Mouse (Mus musculus) midbrain, embryonic 14.5 days (tissue): ENCODE data around the gene Spc24. TPM values are rescaled to one million over a fixed set of nuclear protein-coding genes. Genes with fewer than 3 reads are reported as not detected.
"Not testable (repeated sequence)": the region's sequence is repeated elsewhere in the genome, so short reads cannot be mapped to it uniquely, and the experiment has no call there.

Source experiments
- ATAC-seq: fragments of 200-750 bp; cut with Nextera tagmentation; 2 replicates; pipeline ENCODE4 v1.8.0; 2017; ENCODE audit warnings: moderate number of reproducible peaks, moderate library complexity; ENCODE audit not compliant: low FRiP score, low TSS enrichment
- DNase-seq: peaks from one replicate; pipeline ENCODE4 v3.0.0-alpha.2; 2015
- H3K27ac ChIP-seq: fragments of 300-500 bp; sonication (generic); replicated peaks from 2 replicates; pipeline ENCODE4 v1.5.1; 2014; ENCODE audit warnings: mild to moderate bottlenecking, low read depth, low read length, moderate library complexity
- H3K27me3 ChIP-seq: fragments of 300-500 bp; sonication (generic); 2 replicates; pipeline ENCODE4 v1.6.1; 2014; ENCODE audit warnings: low read length, control low read depth, mixed read lengths; ENCODE audit not compliant: control insufficient read depth, insufficient read depth
- H3K36me3 ChIP-seq: fragments of 300-500 bp; sonication (generic); 2 replicates; pipeline ENCODE4 v1.6.1; 2014; ENCODE audit warnings: low read length, control low read depth; ENCODE audit not compliant: control insufficient read depth, insufficient read depth
- H3K4me1 ChIP-seq: fragments of 300-500 bp; sonication (generic); 2 replicates; pipeline ENCODE4 v1.6.1; 2014; ENCODE audit warnings: mild to moderate bottlenecking, antibody characterized with exemption, low read length, control low read depth; ENCODE audit not compliant: control insufficient read depth, insufficient read depth
- H3K4me2 ChIP-seq: fragments of 300-500 bp; sonication (generic); 2 replicates; pipeline ENCODE4 v1.6.1; 2014; ENCODE audit warnings: mild to moderate bottlenecking, low read length, moderate library complexity
- H3K4me3 ChIP-seq: fragments of 300-500 bp; sonication (generic); replicated peaks from 2 replicates; pipeline ENCODE4 v1.5.1; 2014; ENCODE audit warnings: low read depth, low read length
- H3K9ac ChIP-seq: fragments of 300-500 bp; sonication (generic); replicated peaks from 2 replicates; pipeline ENCODE4 v1.6.1; 2014; ENCODE audit warnings: mild to moderate bottlenecking, low read length, moderate library complexity
- H3K9me3 ChIP-seq: fragments of 300-500 bp; sonication (generic); 2 replicates; pipeline ENCODE4 v1.6.1; 2016; ENCODE audit warnings: low read length, control low read depth, mixed read lengths; ENCODE audit not compliant: control insufficient read depth
- WGBS: fragments of 180-500 bp; shearing (Covaris S2); extraction: QIAGEN DNeasy Blood & Tissue Kit; methylation state at CpG from one replicate; pipeline ENCODE4 v1.1.7; 2014; 5-methylcytosine and 5-hydroxymethylcytosine counted together
- polyA plus RNA-seq: library from polyadenylated mRNA; unstranded; fragments of >200 nt; fragmentation: Nextera tagmentation; extraction: Ambion mirVana; gene quantifications from 2 replicates; pipeline ENCODE4 v1.2.1, GENCODE M21; 2014

The Spc24 gene
- polyA plus RNA-seq, 1 experiment from 2014 or later = 21.4 TPM

GRCm38 (mm10) chr9:21777726-21778125, 17.6 kb upstream of the Spc24 start:
- Histone ChIP-seq H3K9ac (no peak overlapping the region), H3K9me3 (no peaks in the 10 kb centered on the region), H3K4me3 (no peak overlapping the region), H3K4me2 (no peak overlapping the region), H3K27ac (no peak overlapping the region), H3K27me3 (no peaks in the 10 kb centered on the region), H3K4me1 (no peaks in the 10 kb centered on the region), H3K36me3 (0 out of 2 replicates have a peak, but pooled peaks cover 5% of the 10 kb centered on the region)
- 94% methylated on average over 3 of the region's 3 CpGs for WGBS
- no peak for ATAC-seq
- DNase-seq = no peak

DNA sequence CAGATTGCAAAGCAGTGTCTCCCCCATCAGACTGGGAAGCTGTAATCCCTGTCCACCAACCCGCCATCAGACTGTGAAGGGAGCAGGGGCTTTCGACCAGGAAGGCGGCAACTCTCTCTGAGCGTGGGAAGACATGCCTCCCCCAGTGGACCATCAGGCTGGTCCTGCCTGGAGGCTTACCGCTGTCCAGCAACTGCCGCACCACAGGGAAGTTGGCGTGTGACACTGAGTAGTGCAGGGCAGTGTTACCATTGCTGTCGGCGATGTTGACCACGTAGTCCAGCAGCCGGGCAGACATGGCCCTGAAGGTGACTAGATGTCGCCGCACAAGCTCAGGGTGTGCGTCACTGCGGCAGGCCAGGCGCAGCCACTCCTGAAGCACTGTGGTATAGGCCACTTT, 14.2 kb upstream of the Spc24 start:
- no peak overlapping the region for H3K27ac ChIP-seq
- 87% methylated on average over 16 of the region's 16 CpGs for WGBS

DNA sequence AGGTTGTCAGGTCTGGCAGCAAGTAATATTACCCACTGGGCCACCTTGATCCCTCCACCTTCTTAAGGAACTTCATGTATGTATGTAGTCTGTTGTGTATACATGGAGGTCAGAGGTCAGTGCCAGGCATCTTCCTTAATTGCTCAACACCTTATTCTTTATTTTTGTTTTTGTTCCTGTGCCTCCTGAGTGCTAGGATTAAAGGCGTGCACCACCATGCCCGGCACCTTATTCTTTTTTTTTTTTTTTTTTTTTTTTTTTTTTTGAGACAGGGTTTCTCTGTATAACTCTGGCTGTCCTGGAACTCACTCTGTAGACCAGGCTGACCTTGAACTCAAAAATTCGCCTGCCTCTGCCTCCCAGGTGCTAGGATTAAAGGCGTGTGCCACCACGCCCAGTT, 13.3 kb upstream of the Spc24 start:
- H3K36me3 ChIP-seq = not testable (repeated sequence)

More for the DNA sequence above, 14.2 kb upstream of the Spc24 start:
- 0 out of 2 replicates have a peak, but pooled peaks cover 5% of the 10 kb centered on the region for H3K36me3 ChIP-seq
- no peak for DNase-seq
- no peaks in the 10 kb centered on the region for H3K4me1 ChIP-seq
- no peak overlapping the region for H3K4me2 ChIP-seq
- no peaks in the 10 kb centered on the region for H3K9me3 ChIP-seq
- H3K27me3 ChIP-seq = no peaks in the 10 kb centered on the region
- no peak overlapping the region for H3K4me3 ChIP-seq
- H3K9ac ChIP-seq = no peak overlapping the region
- no peak for ATAC-seq

GRCm38 (mm10) chr9:21769558-21770183, 9.6 kb upstream of the Spc24 start:
- H3K9me3 ChIP-seq = no peaks in the 10 kb centered on the region
- no peak for ATAC-seq

More for the DNA sequence above, 13.3 kb upstream of the Spc24 start:
- DNase-seq, H3K4me3 ChIP-seq, H3K9ac ChIP-seq, H3K27ac ChIP-seq, H3K4me2 ChIP-seq, H3K27me3 ChIP-seq, ATAC-seq, H3K9me3 ChIP-seq, H3K4me1 ChIP-seq: not testable (repeated sequence)
- 80% methylated on average over 5 of the region's 5 CpGs for WGBS

DNA sequence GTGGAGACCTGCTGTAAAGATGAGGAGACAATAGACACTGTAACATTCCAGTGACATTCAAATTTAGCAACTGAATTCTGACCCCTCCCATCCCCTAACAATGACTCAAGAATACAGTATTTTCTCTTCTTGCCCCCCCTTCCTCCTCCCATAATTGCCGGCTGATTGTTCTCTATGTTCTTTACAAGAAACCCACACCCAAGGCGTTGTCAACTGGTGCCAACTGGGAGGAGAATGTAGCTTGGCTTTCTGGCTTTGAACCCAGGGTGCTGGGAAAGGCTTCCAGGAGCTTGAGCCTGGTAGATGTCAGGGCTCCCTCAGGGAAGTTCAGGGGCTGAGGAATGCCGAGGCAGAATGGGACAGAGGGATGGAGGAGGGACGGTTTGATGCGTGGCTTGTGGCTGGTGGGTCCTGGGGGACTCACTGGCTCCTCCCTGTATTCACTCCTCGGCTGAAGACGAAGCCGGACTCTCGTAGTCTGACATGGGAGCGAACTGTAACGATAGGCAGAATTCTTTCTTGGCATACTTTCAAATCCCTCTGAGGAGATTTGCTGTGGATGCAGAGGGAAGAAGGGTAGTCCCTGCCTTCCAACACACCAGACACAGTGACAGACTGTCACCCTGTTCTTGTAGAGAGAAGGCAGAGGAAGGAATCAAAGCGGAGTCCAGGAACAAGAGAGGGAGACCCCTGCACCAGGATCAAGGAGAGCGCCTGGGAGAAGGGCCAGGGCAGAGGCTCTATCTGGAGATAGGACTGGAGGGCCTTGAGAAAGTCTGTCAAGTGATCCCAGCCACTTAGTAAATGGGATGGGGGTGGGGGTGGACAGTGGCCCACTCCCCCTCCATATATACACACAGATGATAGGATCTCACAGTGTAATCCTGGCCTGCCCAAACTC, 8.7 kb upstream of the Spc24 start:
- Histone ChIP-seq H3K27ac (no peak overlapping the region), H3K36me3 (no peaks in the 10 kb centered on the region), H3K4me1 (no peaks in the 10 kb centered on the region), H3K4me3 (no peak overlapping the region), H3K4me2 (no peak overlapping the region), H3K27me3 (no peaks in the 10 kb centered on the region), H3K9ac (no peak overlapping the region), H3K9me3 (no peaks in the 10 kb centered on the region)
- ATAC-seq (no peak), DNase-seq (no peak)
- 55% methylated on average over 13 of the region's 13 CpGs for WGBS

More at GRCm38 (mm10) chr9:21769558-21770183, 9.6 kb upstream of the Spc24 start:
- H3K4me1 ChIP-seq = no peaks in the 10 kb centered on the region
- 75% methylated on average over 26 of the region's 26 CpGs for WGBS
- H3K27ac ChIP-seq = no peak overlapping the region
- H3K9ac ChIP-seq = no peak overlapping the region
- no peak overlapping the region for H3K4me3 ChIP-seq
- no peak for DNase-seq
- H3K27me3 ChIP-seq = no peaks in the 10 kb centered on the region
- H3K36me3 ChIP-seq = no peaks in the 10 kb centered on the region
- H3K4me2 ChIP-seq = no peak overlapping the region

DNA sequence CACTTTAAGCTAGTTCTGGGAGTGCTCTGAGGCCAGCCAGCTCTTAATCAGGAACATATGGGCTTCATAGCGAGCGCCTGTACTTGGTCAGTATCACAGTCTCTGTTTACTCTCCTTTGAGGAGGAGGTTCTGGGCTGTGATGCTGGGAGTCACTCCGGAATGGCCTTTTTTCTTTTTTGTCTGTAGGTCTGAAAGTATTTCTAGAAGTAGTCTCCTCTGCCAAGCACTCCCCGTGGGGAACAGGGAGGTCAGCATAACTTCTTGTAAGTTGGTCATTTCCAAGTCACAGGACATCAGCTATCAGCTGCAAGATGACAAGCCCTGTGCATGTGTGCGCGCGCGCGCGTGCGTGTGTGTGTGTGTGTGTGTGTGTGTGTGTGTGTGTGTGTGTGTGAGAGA, 7.8 kb upstream of the Spc24 start:
- Histone ChIP-seq H3K9me3 (no peaks in the 10 kb centered on the region), H3K36me3 (no peaks in the 10 kb centered on the region), H3K9ac (no peak overlapping the region), H3K27me3 (no peaks in the 10 kb centered on the region), H3K4me1 (no peaks in the 10 kb centered on the region), H3K4me3 (no peak overlapping the region), H3K27ac (no peak overlapping the region), H3K4me2 (no peak overlapping the region)
- DNase-seq (no peak), ATAC-seq (no peak)
- 91% methylated on average over 11 of the region's 11 CpGs for WGBS

DNA sequence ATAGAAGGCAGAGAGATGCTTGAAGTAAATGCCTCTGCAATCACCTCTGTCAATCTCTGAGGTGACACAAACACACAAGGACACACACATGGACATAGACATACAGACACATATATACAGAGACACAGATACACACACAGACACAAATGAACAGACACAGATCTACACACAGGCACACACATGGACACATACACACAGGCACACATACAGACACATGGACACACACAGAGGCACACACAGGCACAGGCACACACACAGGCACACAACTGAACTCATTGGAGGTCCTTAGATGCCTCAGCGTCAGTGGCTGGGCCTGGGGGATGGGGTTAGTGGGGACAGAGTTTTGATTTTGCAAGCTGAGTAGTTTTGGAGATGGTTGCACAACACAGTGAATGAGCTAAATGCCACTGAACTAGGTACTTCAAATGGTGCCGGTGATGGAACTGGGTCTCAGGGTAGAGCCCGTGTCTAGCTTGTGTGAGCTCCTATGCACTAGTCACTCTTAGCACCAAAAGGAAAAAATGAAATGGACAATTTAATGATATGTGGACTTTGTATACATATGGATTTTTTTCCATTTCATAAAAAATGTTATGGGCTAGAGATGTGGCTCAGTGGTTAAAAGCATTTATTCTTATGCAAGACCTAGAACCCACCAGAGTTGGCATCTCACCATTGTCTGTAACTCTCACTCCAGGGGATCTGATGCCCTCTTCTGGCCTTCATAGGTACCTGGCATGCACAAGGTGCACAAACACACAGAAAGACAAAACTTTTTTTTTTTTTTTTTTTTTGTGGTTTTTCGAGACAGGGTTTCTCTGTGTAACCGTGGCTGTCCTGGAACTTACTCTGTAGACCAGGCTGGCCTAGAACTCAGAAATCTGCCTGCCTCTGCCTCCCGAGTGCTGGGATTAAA, 4.2 kb upstream of the Spc24 start:
- no peak overlapping the region for H3K4me3 ChIP-seq
- H3K4me2 ChIP-seq = no peak overlapping the region
- no peak overlapping the region for H3K9ac ChIP-seq
- DNase-seq = no peak
- no peaks in the 10 kb centered on the region for H3K4me1 ChIP-seq
- no peak overlapping the region for H3K27ac ChIP-seq
- WGBS = 93% methylated on average over 6 of the region's 6 CpGs
- no peak for ATAC-seq
- H3K9me3 ChIP-seq = no peaks in the 10 kb centered on the region
- no peaks in the 10 kb centered on the region for H3K27me3 ChIP-seq
- no peaks in the 10 kb centered on the region for H3K36me3 ChIP-seq

GRCm38 (mm10) chr9:21762135-21762534, 2.0 kb upstream of the Spc24 start:
- ATAC-seq (no peak), DNase-seq (no peak)
- Histone ChIP-seq H3K9ac (no peak overlapping the region), H3K4me1 (no peaks in the 10 kb centered on the region), H3K4me2 (no peak overlapping the region), H3K27me3 (no peaks in the 10 kb centered on the region), H3K4me3 (no peak overlapping the region), H3K36me3 (no peaks in the 10 kb centered on the region), H3K9me3 (no peaks in the 10 kb centered on the region), H3K27ac (no peak overlapping the region)
